Mouse (Mus musculus) hindbrain, embryonic 11.5 days (tissue): ENCODE measurements around the gene Gm9945. TPM values are rescaled to one million over a fixed set of nuclear protein-coding genes. Genes with fewer than 3 reads are reported as not detected.

Source experiments
- ATAC-seq: fragments of 200-750 bp; cut with Nextera tagmentation; 2 replicates; pipeline ENCODE4 v1.8.0; 2017; ENCODE audit warnings: mild to moderate bottlenecking, moderate TSS enrichment, moderate library complexity; ENCODE audit not compliant: low FRiP score
- DNase-seq: peaks from one replicate; pipeline ENCODE4 v3.0.0-alpha.2; 2015; ENCODE audit warnings: low spot score
- H3K27ac ChIP-seq: fragments of 300-500 bp; sonication (generic); 2 replicates; pipeline ENCODE4 v1.5.1; 2014; ENCODE audit warnings: mild to moderate bottlenecking, low read depth, low read length
- H3K27me3 ChIP-seq: fragments of 300-500 bp; sonication (generic); 2 replicates; pipeline ENCODE4 v1.6.1; 2014; ENCODE audit warnings: mild to moderate bottlenecking, low read length, moderate library complexity, mixed read lengths; ENCODE audit not compliant: control insufficient read depth, insufficient read depth
- H3K36me3 ChIP-seq: fragments of 300-500 bp; sonication (generic); 2 replicates; pipeline ENCODE4 v1.6.1; 2014; ENCODE audit warnings: mild to moderate bottlenecking, low read length, moderate library complexity, mixed read lengths; ENCODE audit not compliant: control insufficient read depth, insufficient read depth
- H3K4me1 ChIP-seq: fragments of 300-500 bp; sonication (generic); replicated peaks from 2 replicates; pipeline ENCODE4 v1.6.1; 2014; ENCODE audit warnings: low read length, mixed read lengths; ENCODE audit not compliant: control insufficient read depth, insufficient read depth
- H3K4me2 ChIP-seq: fragments of 300-500 bp; sonication (generic); replicated peaks from 2 replicates; pipeline ENCODE4 v1.6.1; 2014; ENCODE audit warnings: mild to moderate bottlenecking, low read depth, low read length
- H3K4me3 ChIP-seq: fragments of 300-500 bp; sonication (generic); 2 replicates; pipeline ENCODE4 v1.5.1; 2014; ENCODE audit warnings: low read depth, low read length
- H3K9ac ChIP-seq: fragments of 300-500 bp; sonication (generic); 2 replicates; pipeline ENCODE4 v1.6.1; 2014; ENCODE audit warnings: low read depth, low read length
- H3K9me3 ChIP-seq: fragments of 300-500 bp; sonication (generic); 2 replicates; pipeline ENCODE4 v1.6.1; 2016; ENCODE audit warnings: low read length; ENCODE audit not compliant: control insufficient read depth
- WGBS: fragments of 180-500 bp; shearing (Covaris S2); extraction: QIAGEN DNeasy Blood & Tissue Kit; methylation state at CpG from one replicate; pipeline ENCODE4 v1.1.7; 2014; 5-methylcytosine and 5-hydroxymethylcytosine counted together
- polyA plus RNA-seq: library from polyadenylated mRNA; unstranded; fragments of >200 nt; fragmentation: Nextera tagmentation; extraction: Ambion mirVana; gene quantifications from 2 replicates; pipeline ENCODE4 v1.2.1, GENCODE M21; 2014

Gene Gm9945
- polyA plus RNA-seq, 1 experiment from 2014 or later, result not detected

DNA sequence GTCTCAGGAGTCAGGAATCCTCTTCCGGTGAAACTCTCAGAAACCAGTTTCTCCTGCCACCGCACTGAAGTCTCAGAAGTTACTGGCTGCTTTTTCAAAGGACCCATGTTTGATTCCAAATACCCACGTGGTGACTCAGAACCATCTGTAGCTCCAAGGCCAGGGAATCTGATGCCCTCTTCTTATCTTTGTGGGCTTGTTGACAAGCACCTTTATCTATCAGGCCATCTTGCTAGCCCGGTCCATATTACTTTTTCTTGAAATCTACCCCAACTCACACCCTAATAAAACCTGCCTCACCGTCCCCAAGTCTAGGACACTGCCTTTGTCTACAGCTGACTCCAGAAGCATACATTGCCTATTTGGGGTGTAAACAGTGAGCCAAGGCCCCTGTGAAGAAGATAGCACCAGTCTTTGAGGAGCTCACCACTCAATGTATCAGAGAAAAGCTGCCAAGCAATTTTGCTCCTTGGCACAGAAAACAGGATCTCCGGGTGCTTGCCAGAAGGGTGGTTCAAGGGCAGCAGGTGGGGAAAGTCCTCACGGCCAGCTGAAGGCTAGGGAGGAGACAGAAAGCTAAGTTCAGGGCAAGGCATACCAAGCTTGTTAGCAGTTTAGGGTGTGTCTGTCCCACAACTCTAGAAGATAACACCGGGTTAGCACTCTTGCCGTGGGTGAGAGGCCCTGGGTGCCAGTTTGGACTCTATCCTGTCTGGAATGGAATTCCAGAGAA, 3.4 kb downstream of the Gm9945 start:
- ATAC-seq (no peak), DNase-seq (no peak)
- Histone ChIP-seq H3K36me3 (no peaks in the 10 kb centered on the region), H3K4me2 (no peak overlapping the region), H3K9me3 (no peaks in the 10 kb centered on the region), H3K9ac (no peak overlapping the region), H3K4me3 (no peak overlapping the region), H3K27ac (no peak overlapping the region), H3K27me3 (peaks cover 69% of the 10 kb centered on the region), H3K4me1 (peaks cover 8% of the 10 kb centered on the region; the same call in 1 of the 2 replicates)
- WGBS, result 79% methylated on average over 9 of the region's 9 CpGs

DNA sequence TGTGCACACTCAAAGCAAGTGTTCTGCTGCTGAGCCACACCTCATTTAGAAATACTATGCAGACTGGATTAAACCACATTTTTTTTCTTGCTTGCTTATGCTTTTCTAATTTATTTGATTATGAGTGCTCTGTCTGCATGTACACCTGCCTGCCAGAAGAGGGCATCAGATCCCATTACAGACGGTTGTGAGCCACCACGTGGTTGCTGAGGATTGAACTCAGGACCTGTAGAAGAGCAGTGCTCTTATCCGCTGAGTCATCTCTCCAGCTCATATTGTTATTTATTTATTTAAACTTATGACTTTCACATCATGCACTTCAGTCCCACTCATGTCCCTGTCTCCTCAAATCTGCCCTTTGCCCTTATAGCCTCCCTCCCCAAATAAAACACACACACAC, 5.8 kb downstream of the Gm9945 start:
- Histone ChIP-seq H3K27ac (no peak overlapping the region), H3K9ac (no peak overlapping the region), H3K4me1 (no peaks in the 10 kb centered on the region), H3K4me2 (no peak overlapping the region), H3K36me3 (no peaks in the 10 kb centered on the region), H3K4me3 (no peak overlapping the region), H3K9me3 (no peaks in the 10 kb centered on the region), H3K27me3 (peaks cover 50% of the 10 kb centered on the region)
- ATAC-seq, result no peak
- DNase-seq, result no peak
- 45% methylated on average over 3 of the region's 3 CpGs for WGBS

DNA sequence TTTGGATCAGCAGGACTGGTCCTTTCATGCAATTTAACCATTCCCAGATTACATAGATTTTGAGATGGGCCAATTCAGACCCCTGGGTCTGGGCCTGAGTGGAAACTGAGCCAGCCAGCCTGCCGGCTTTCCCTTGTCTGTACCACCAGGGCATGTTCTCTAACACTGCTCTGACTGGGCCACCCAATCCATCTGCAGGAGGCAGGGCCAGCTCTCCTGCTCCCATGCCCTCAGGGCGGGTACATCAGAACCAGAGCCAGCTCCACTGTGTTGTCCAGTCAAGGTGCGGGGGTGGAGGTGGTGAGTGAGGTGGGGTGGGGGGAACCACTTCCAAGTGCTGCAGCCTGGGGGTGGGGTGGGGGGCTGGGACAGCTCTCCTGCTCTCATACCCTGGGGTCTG, 6.4 kb downstream of the Gm9945 start:
- Histone ChIP-seq H3K27me3 (peaks cover 45% of the 10 kb centered on the region), H3K4me3 (no peak overlapping the region), H3K27ac (no peak overlapping the region), H3K4me1 (no peaks in the 10 kb centered on the region), H3K4me2 (no peak overlapping the region), H3K36me3 (no peaks in the 10 kb centered on the region), H3K9me3 (no peaks in the 10 kb centered on the region), H3K9ac (no peak overlapping the region)
- 62% methylated on average over 3 of the region's 3 CpGs for WGBS
- DNase-seq, result no peak
- ATAC-seq, result no peak

DNA sequence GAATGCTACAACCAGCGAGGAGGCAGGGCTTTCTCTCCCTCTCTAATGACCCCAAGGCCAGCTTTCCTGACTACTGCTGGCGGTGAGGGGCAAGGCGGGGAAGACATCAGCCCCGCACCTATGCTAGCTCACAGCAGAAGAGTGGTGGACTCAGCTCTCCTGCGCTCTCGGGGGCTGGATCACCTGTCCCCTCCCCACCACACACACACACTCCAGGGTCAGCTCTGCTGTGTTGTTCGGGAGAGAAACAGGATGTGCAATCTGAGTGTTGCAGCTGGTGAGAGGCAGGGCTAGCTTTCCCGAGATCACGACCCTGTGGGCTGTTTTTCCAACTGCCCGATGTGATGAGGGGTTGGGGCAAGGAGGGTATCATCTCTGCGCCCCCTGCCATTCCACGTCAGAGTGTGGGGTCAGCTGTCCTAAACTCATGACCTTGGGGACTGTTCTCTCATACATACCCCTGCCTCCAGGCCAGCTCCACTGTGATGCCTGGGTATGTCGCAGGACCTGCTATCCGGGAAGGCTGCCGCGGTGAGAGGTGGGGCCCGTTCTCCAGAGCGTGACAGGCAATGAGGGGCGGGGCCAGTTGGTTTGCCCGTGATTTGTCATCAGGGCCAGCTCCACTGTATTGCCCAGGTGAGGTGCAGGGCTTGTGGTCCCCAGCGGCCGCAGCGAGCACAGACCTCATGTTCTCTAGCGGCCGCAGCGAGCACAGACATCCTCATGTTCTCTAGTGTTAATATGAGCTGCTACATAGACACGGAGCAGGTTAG, 7.0 kb downstream of the Gm9945 start:
- 0 out of 2 replicates have a peak overlapping the region, but pooled peaks have one; percentile 11 for H3K4me2 ChIP-seq
- peaks cover 38% of the 10 kb centered on the region for H3K27me3 ChIP-seq

DNA sequence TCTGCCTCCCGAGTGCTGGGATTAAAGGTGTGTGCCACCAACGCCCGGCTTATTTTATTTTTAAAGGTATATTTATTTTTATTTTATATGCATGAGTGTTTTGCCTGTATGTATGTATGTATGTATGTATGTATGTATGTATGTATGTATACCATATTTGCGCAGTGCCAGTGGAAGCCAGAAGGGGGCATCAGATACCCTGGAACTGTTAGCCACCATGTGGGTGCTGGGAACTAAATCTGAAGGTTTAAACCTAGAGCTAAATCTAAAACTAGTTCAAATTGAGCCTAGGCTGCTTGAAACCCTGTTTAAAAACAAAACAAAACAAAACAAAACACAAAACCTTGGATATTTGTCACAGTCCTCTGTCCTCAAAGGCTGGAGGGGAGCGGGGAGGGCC, 9.0 kb downstream of the Gm9945 start:
- WGBS, result 93% methylated on average over 5 of the region's 5 CpGs
- DNase-seq (peak; percentile 26), ATAC-seq (no peak)
- Histone ChIP-seq H3K4me2 (no peak overlapping the region), H3K36me3 (no peaks in the 10 kb centered on the region), H3K4me3 (no peak overlapping the region), H3K9me3 (no peaks in the 10 kb centered on the region), H3K27me3 (peaks cover 29% of the 10 kb centered on the region), H3K9ac (no peak overlapping the region), H3K27ac (no peak overlapping the region), H3K4me1 (peaks cover 3% of the 10 kb centered on the region; the same call in 1 of the 2 replicates)

More for the DNA sequence above, 7.0 kb downstream of the Gm9945 start:
- H3K4me3 ChIP-seq, result no peak overlapping the region
- WGBS, result 16% methylated on average over 27 of the region's 27 CpGs
- H3K9me3 ChIP-seq, result no peaks in the 10 kb centered on the region
- ATAC-seq, result peak; percentile 33; the same call in 1 of the 2 replicates
- peak; percentile 46 for DNase-seq
- H3K9ac ChIP-seq, result no peak overlapping the region
- H3K36me3 ChIP-seq, result no peaks in the 10 kb centered on the region
- H3K27ac ChIP-seq, result no peak overlapping the region
- no peaks in the 10 kb centered on the region for H3K4me1 ChIP-seq

DNA sequence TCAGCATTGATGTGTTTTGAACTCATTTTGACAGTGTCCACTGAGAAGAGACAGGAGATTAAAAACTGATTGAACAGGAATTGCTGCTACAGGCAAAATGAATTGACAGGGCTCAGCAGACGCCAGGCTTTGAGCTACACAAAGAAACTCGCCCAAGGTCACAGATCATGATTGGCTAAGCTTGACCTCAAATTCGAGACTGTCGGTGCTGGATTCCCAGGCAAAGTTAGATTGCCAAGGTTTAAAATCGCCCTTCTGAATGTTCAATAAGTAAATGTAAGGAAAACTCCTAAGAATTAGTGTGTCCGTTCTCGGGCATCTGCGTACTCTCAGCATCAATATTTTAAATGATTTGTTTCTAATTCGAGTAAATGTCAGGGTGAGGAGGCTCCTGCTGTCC, 9.5 kb downstream of the Gm9945 start:
- H3K4me3 ChIP-seq, result no peak overlapping the region
- H3K36me3 ChIP-seq, result no peaks in the 10 kb centered on the region
- H3K4me1 ChIP-seq, result peaks cover 3% of the 10 kb centered on the region; the same call in 1 of the 2 replicates
- ATAC-seq, result no peak
- no peak for DNase-seq
- H3K27me3 ChIP-seq, result peaks cover 29% of the 10 kb centered on the region
- 66% methylated on average over 9 of the region's 9 CpGs for WGBS
- H3K9ac ChIP-seq, result no peak overlapping the region
- H3K27ac ChIP-seq, result no peak overlapping the region
- H3K4me2 ChIP-seq, result no peak overlapping the region
- H3K9me3 ChIP-seq, result no peaks in the 10 kb centered on the region

DNA sequence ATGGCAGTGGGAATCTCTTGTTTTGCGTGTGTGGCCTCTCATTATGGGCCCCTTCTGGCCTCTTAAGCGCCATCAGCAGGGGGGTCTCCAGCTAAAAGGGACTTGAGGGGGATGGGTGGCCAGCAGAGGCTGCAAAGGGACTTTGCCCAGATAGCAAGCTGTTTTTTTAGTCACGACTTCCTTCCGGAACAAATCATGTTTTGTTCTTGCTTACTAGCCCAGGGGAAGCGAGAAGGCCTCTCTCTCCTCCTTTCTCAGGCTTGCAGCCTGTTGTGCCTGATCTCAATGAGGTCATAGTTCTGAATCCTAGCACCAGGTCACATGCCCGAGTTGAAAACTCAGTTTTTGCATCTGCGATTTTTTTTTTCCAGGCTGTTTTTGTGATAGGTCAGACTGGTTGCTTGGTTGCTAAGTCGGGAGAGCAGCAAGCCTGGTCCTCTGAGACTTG, 12.0 kb downstream of the Gm9945 start:
- WGBS, result 8% methylated on average over 8 of the region's 8 CpGs
- H3K36me3 ChIP-seq, result no peaks in the 10 kb centered on the region
- H3K27me3 ChIP-seq, result peaks cover 24% of the 10 kb centered on the region
- DNase-seq, result peak; percentile 73
- H3K27ac ChIP-seq, result no peak overlapping the region
- no peak overlapping the region for H3K4me2 ChIP-seq
- peaks cover 6% of the 10 kb centered on the region for H3K4me1 ChIP-seq
- peak; percentile 72 for ATAC-seq
- H3K4me3 ChIP-seq, result no peak overlapping the region
- no peak overlapping the region for H3K9ac ChIP-seq
- H3K9me3 ChIP-seq, result no peaks in the 10 kb centered on the region

DNA sequence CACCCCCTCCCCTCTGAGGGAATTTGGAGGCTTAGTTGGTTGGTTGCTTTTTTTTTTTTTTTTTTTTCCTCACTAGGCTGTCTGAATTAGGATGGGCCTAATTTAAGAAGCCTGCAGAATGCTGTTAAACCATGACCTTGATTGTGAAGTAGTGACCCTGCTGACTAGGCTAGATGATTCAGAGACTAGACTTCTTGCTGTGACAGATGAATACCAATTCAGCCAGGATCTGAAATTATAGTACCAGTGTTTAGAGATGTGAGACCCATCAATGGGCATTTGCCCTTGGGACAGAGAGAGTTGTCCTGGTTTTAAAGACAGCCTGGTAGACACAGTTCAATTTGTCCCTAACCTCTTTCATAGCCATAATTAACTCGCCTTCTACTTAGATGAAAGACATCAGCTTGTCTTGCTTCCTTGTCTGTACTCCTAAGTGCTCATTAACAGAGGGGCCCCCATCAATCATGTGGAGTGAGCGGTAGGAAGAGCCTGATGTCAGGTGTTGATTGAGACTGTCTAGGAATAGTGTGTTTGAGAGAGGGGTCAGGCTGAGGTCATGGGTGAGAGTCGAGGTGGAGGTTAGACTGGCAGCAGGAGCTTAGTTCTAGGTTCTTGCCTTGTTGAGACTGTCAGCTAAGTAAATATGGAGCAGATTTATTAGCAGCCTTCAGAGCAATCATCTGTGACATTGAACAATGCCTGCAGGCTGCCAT, 13.4 kb downstream of the Gm9945 start:
- Histone ChIP-seq H3K4me2 (no peak overlapping the region), H3K27me3 (peaks cover 20% of the 10 kb centered on the region), H3K36me3 (no peaks in the 10 kb centered on the region), H3K27ac (no peak overlapping the region), H3K4me1 (peaks cover 6% of the 10 kb centered on the region), H3K4me3 (no peak overlapping the region), H3K9me3 (no peaks in the 10 kb centered on the region), H3K9ac (no peak overlapping the region)
- peak; percentile 40 for DNase-seq
- ATAC-seq, result peak; percentile 64; the same call in 1 of the 2 replicates
- WGBS, result 9% methylated on average over 3 of the region's 3 CpGs
